In genomic region chr17:34895724-34896123, GRCm38 (mm10) we compare ENCODE assay signal across 10 mouse cellular contexts. TPM values are rescaled to one million over a fixed set of nuclear protein-coding genes. Genes with fewer than 3 reads are reported as not detected.
DNase-seq lines count a peak whose midpoint lies in the region; ATAC-seq and TF ChIP-seq lines count a peak whose summit lies in the region.
"Had no signal": no experiment of that assay in that cellular context is flagged by ENCODE, and none has a peak within 500 bp of the region (broad histone marks: within the 10 kb centered on the region; RNA-seq: fewer than 3 reads in every experiment).

No protein-coding gene starts in this region.

- H3K9ac ChIP-seq in stomach, embryonic 14.5 days (replicated peaks; ENCODE audit: low read depth, low read length): no peak overlapping the region
- H3K9ac ChIP-seq in stomach, postnatal 0 days (ENCODE audit: low read length): no peak overlapping the region
- peak overlapping the region; percentile 92 for H3K9ac ChIP-seq in limb, embryonic 12.5 days (replicated peaks)

- H3K9me3 ChIP-seq in heart, embryonic 10.5 days: no peaks in the 10 kb centered on the region
- H3K9me3 ChIP-seq in stomach, embryonic 14.5 days (ENCODE audit: control insufficient read depth, low read depth, low read length): no peaks in the 10 kb centered on the region
- H3K9me3 ChIP-seq in stomach, postnatal 0 days (ENCODE audit: control insufficient read depth, low read length): no peaks in the 10 kb centered on the region
- no peaks in the 10 kb centered on the region for H3K9me3 ChIP-seq in limb, embryonic 12.5 days

- no peak for TF ChIP-seq POLR2A in olfactory bulb, adult 2 months (IDR thresholded peaks at IDR 0.05; ENCODE audit: insufficient read depth, low read depth, low read length)

- no peak for TF ChIP-seq EP300 in stomach, postnatal 0 days (optimal IDR thresholded peaks at IDR 0.05)

- peak overlapping the region; percentile 84 for H3K4me2 ChIP-seq in stomach, embryonic 14.5 days (replicated peaks; ENCODE audit: low read depth, low read length)
- no peak overlapping the region for H3K4me2 ChIP-seq in stomach, postnatal 0 days (replicated peaks; ENCODE audit: low read depth)
- H3K4me2 ChIP-seq in limb, embryonic 12.5 days: peak overlapping the region; percentile 87

- WGBS in heart, embryonic 10.5 days: 97% methylated on average over 15 of the region's 15 CpGs
- 87% methylated on average over 15 of the region's 15 CpGs for WGBS in stomach, embryonic 14.5 days
- 88% methylated on average over 15 of the region's 15 CpGs for WGBS in stomach, postnatal 0 days
- 95% methylated on average over 15 of the region's 15 CpGs for WGBS in limb, embryonic 12.5 days
- WGBS in olfactory bulb, adult 2 months: 91% methylated on average over 15 of the region's 15 CpGs

- H3K27ac ChIP-seq in heart, embryonic 10.5 days: peak overlapping the region; percentile 99
- peak overlapping the region; percentile 92; the same call in 1 of the 2 replicates for H3K27ac ChIP-seq in stomach, embryonic 14.5 days (ENCODE audit: low read length)
- H3K27ac ChIP-seq in stomach, postnatal 0 days (replicated peaks): no peak overlapping the region
- H3K27ac ChIP-seq in limb, embryonic 12.5 days: peak overlapping the region; percentile 94
- no peak overlapping the region for H3K27ac ChIP-seq in olfactory bulb, adult 2 months (ENCODE audit: insufficient read depth, low read depth, low read length)

- TF ChIP-seq CTCF in stomach, postnatal 0 days (IDR thresholded peaks at IDR 0.05; ENCODE audit: low read depth): no peak
- TF ChIP-seq CTCF in olfactory bulb, adult 2 months (IDR thresholded peaks at IDR 0.05; ENCODE audit: insufficient read depth, low read depth, low read length): no peak

- H3K36me3 ChIP-seq in heart, embryonic 10.5 days: peaks cover 12% of the 10 kb centered on the region
- no peaks in the 10 kb centered on the region; the same call in 1 of the 2 replicates for H3K36me3 ChIP-seq in stomach, embryonic 14.5 days (ENCODE audit: control insufficient read depth, insufficient read depth, low read length)
- H3K36me3 ChIP-seq in stomach, postnatal 0 days (ENCODE audit: control insufficient read depth, insufficient read depth, low read length): no peaks in the 10 kb centered on the region
- H3K36me3 ChIP-seq in limb, embryonic 12.5 days: peaks cover 15% of the 10 kb centered on the region

- peak overlapping the region; percentile 96 for H3K4me3 ChIP-seq in heart, embryonic 10.5 days
- peak overlapping the region; percentile 82 for H3K4me3 ChIP-seq in stomach, embryonic 14.5 days (ENCODE audit: low read depth, low read length)
- H3K4me3 ChIP-seq in stomach, postnatal 0 days (ENCODE audit: low read depth, low read length): no peak overlapping the region
- peak overlapping the region; percentile 88 for H3K4me3 ChIP-seq in limb, embryonic 12.5 days (replicated peaks)
- H3K4me3 ChIP-seq in olfactory bulb, adult 2 months (ENCODE audit: insufficient read depth, low read depth, low read length): peak overlapping the region; percentile 72; the same call in 1 of the 2 replicates

- H3K27me3 ChIP-seq in heart, embryonic 10.5 days (ENCODE audit: insufficient read depth, poor library complexity, severe bottlenecking): no peaks in the 10 kb centered on the region
- H3K27me3 ChIP-seq in stomach, embryonic 14.5 days (ENCODE audit: control insufficient read depth, insufficient read depth, low read length): no peaks in the 10 kb centered on the region
- H3K27me3 ChIP-seq in stomach, postnatal 0 days (ENCODE audit: control insufficient read depth, insufficient read depth, low read length): no peaks in the 10 kb centered on the region
- no peaks in the 10 kb centered on the region for H3K27me3 ChIP-seq in limb, embryonic 12.5 days

- ATAC-seq in stomach, embryonic 14.5 days (ENCODE audit: insufficient number of reproducible peaks, insufficient read depth, low FRiP score, low read depth): no peak
- ATAC-seq in stomach, postnatal 0 days (ENCODE audit: low FRiP score, low TSS enrichment): no peak
- ATAC-seq in limb, embryonic 12.5 days (ENCODE audit: insufficient number of reproducible peaks, insufficient read depth, low FRiP score, low TSS enrichment, low read depth): no peak

- intact Hi-C loops in heart, postnatal 10 days (cut with DNase I): no loop called here

- H3K4me1 ChIP-seq in heart, embryonic 10.5 days: peaks cover 46% of the 10 kb centered on the region
- peaks cover 27% of the 10 kb centered on the region for H3K4me1 ChIP-seq in stomach, embryonic 14.5 days (ENCODE audit: control insufficient read depth, insufficient read depth, low read length)
- no peaks in the 10 kb centered on the region for H3K4me1 ChIP-seq in stomach, postnatal 0 days (replicated peaks; ENCODE audit: control insufficient read depth, insufficient read depth)
- peaks cover 47% of the 10 kb centered on the region for H3K4me1 ChIP-seq in limb, embryonic 12.5 days (replicated peaks)
- H3K4me1 ChIP-seq in olfactory bulb, adult 2 months (ENCODE audit: control insufficient read depth, insufficient read depth, low read length): peaks cover 21% of the 10 kb centered on the region

- DNase-seq in heart, embryonic 10.5 days (ENCODE audit: low spot score): no peak
- DNase-seq in heart, postnatal 10 days: no peak
- no peak for DNase-seq in stomach, postnatal 0 days (ENCODE audit: low spot score)
- no peak for DNase-seq in adrenal gland, adult 8-10 months
- no peak for DNase-seq in right cerebral cortex, postnatal 25 days

RNA-seq across cellular contexts. Expression of gene C2, which starts 2.3 kb away (rescaled TPM):
- polyA plus RNA-seq in heart, embryonic 10.5 days (2016; fragmentation: Nextera tagmentation; extraction: Ambion mirVana): 0.67 and 1.6 TPM in 2 replicates
- 1 to 10 TPM; 3.1 to 5.6 TPM for total RNA-seq in heart, postnatal 10 days (2021)
- 2.8 TPM in 2 replicates for polyA plus RNA-seq in stomach, embryonic 14.5 days (2014; fragmentation: Nextera tagmentation; extraction: Ambion mirVana)
- polyA plus RNA-seq in stomach, postnatal 0 days (2015; fragmentation: Nextera tagmentation; extraction: Ambion mirVana): 4.8 and 5.5 TPM in 2 replicates
- 0.84 and 1.1 TPM in 2 replicates for polyA plus RNA-seq in limb, embryonic 12.5 days (2016; fragmentation: Nextera tagmentation; extraction: Ambion mirVana)
- polyA plus RNA-seq in olfactory bulb, adult 2 months (2012; ENCODE audit: insufficient read depth, insufficient read length, low replicate concordance, missing spikeins): not detected in 2 replicates
- total RNA-seq in adrenal gland, adult 8-10 months (2022): 100 to 1,000 TPM in 3 of 4 experiments, 10 to 100 TPM in 1; 86.8 to 164 (median 129) TPM

RNA-seq across cellular contexts. Expression of gene Ehmt2, which starts 2.5 kb away (rescaled TPM):
- 46.3 and 66.0 TPM in 2 replicates for polyA plus RNA-seq in heart, embryonic 10.5 days (2016; fragmentation: Nextera tagmentation; extraction: Ambion mirVana)
- 10 to 100 TPM; 52.4 to 58.2 TPM for total RNA-seq in heart, postnatal 10 days (2021)
- 69.4 and 79.4 TPM in 2 replicates for polyA plus RNA-seq in stomach, embryonic 14.5 days (2014; fragmentation: Nextera tagmentation; extraction: Ambion mirVana)
- polyA plus RNA-seq in stomach, postnatal 0 days (2015; fragmentation: Nextera tagmentation; extraction: Ambion mirVana): 23.8 and 26.2 TPM in 2 replicates
- 114 TPM in 2 replicates for polyA plus RNA-seq in limb, embryonic 12.5 days (2016; fragmentation: Nextera tagmentation; extraction: Ambion mirVana)
- 130 TPM in 1 of 2 replicates, not detected in the other for polyA plus RNA-seq in olfactory bulb, adult 2 months (2012; ENCODE audit: insufficient read depth, insufficient read length, low replicate concordance, missing spikeins)
- 100 to 1,000 TPM; 148 to 179 (median 173) TPM for total RNA-seq in adrenal gland, adult 8-10 months (2022)

RNA-seq across cellular contexts. Expression of gene Gm20547, which starts 13.9 kb away (rescaled TPM):
- polyA plus RNA-seq in heart, embryonic 10.5 days (2016; fragmentation: Nextera tagmentation; extraction: Ambion mirVana): not detected in 2 replicates
- not detected for total RNA-seq in heart, postnatal 10 days (2021)
- not detected in 2 replicates for polyA plus RNA-seq in stomach, embryonic 14.5 days (2014; fragmentation: Nextera tagmentation; extraction: Ambion mirVana)
- polyA plus RNA-seq in stomach, postnatal 0 days (2015; fragmentation: Nextera tagmentation; extraction: Ambion mirVana): not detected in 2 replicates
- polyA plus RNA-seq in limb, embryonic 12.5 days (2016; fragmentation: Nextera tagmentation; extraction: Ambion mirVana): 0.18 TPM in 1 of 2 replicates, not detected in the other
- polyA plus RNA-seq in olfactory bulb, adult 2 months (2012; ENCODE audit: insufficient read depth, insufficient read length, low replicate concordance, missing spikeins): not detected in 2 replicates
- total RNA-seq in adrenal gland, adult 8-10 months (2022): under 1 TPM in 1 of 4 experiments, not detected in 3; 0.89 TPM
- total RNA-seq: adrenal gland, postnatal 4 days; left cerebral cortex, adult 8-10 months had no signal

RNA-seq across cellular contexts. Expression of gene Zbtb12, which starts 16.4 kb away (rescaled TPM):
- polyA plus RNA-seq in heart, embryonic 10.5 days (2016; fragmentation: Nextera tagmentation; extraction: Ambion mirVana): 2.2 and 4.1 TPM in 2 replicates
- 1 to 10 TPM; 5.5 to 9.3 TPM for total RNA-seq in heart, postnatal 10 days (2021)
- polyA plus RNA-seq in stomach, embryonic 14.5 days (2014; fragmentation: Nextera tagmentation; extraction: Ambion mirVana): 0.87 and 1.2 TPM in 2 replicates
- 0.59 and 0.62 TPM in 2 replicates for polyA plus RNA-seq in stomach, postnatal 0 days (2015; fragmentation: Nextera tagmentation; extraction: Ambion mirVana)
- 9.3 and 10.8 TPM in 2 replicates for polyA plus RNA-seq in limb, embryonic 12.5 days (2016; fragmentation: Nextera tagmentation; extraction: Ambion mirVana)
- polyA plus RNA-seq in olfactory bulb, adult 2 months (2012; ENCODE audit: insufficient read depth, insufficient read length, low replicate concordance, missing spikeins): not detected in 2 replicates
- 10 to 100 TPM; 15.0 to 21.0 (median 18.0) TPM for total RNA-seq in adrenal gland, adult 8-10 months (2022)

RNA-seq across cellular contexts. Expression of gene Slc44a4, which starts 18.5 kb away (rescaled TPM):
- polyA plus RNA-seq in heart, embryonic 10.5 days (2016; fragmentation: Nextera tagmentation; extraction: Ambion mirVana): 0.10 and 0.41 TPM in 2 replicates
- total RNA-seq in heart, postnatal 10 days (2021): not detected
- 5.3 and 6.4 TPM in 2 replicates for polyA plus RNA-seq in stomach, embryonic 14.5 days (2014; fragmentation: Nextera tagmentation; extraction: Ambion mirVana)
- polyA plus RNA-seq in stomach, postnatal 0 days (2015; fragmentation: Nextera tagmentation; extraction: Ambion mirVana): 31.2 and 33.1 TPM in 2 replicates
- not detected in 2 replicates for polyA plus RNA-seq in limb, embryonic 12.5 days (2016; fragmentation: Nextera tagmentation; extraction: Ambion mirVana)
- not detected in 2 replicates for polyA plus RNA-seq in olfactory bulb, adult 2 months (2012; ENCODE audit: insufficient read depth, insufficient read length, low replicate concordance, missing spikeins)
- total RNA-seq in adrenal gland, adult 8-10 months (2022): 1 to 10 TPM in 2 of 4 experiments, under 1 TPM in 2; 0.73 to 1.8 (median 1.1) TPM

Comparison
In these comparisons a context has a peak if more than half of its experiments do, and no peak if none do; other contexts are left out.
1. H3K27ac ChIP-seq: peak in heart, embryonic 10.5 days (single experiment), stomach, embryonic 14.5 days (single experiment) and limb, embryonic 12.5 days (single experiment); none in stomach, postnatal 0 days (single experiment) and olfactory bulb, adult 2 months (single experiment).